Mouse (Mus musculus): ENCODE measurements at regions not wholly inside any gene's neighbourhood (a gene's known extent, or its start where the extent isn't known, plus 50 kb on each side); places are given as distances from the start of the nearest gene placed in this dataset.

- H3K27ac ChIP-seq, result no peak overlapping the region
- H3K4me3 ChIP-seq, result no peak overlapping the region
- H3K9me3 ChIP-seq, result no peaks in the 10 kb centered on the region
- H3K36me3 ChIP-seq, result no peaks in the 10 kb centered on the region
- no peak overlapping the region for H3K4me2 ChIP-seq
- no peak overlapping the region for H3K9ac ChIP-seq
- no peaks in the 10 kb centered on the region for H3K4me1 ChIP-seq
- no peak for ATAC-seq (ENCODE audit: insufficient number of reproducible peaks, low FRiP score, low TSS enrichment, low read depth)
- H3K27me3 ChIP-seq, result no peaks in the 10 kb centered on the region
- WGBS, result 68% methylated on average over 14 of the region's 14 CpGs
Measured at GRCm38 (mm10) chr2:51073040-51073594, 75.8 kb downstream of the Rnd3 start.

DNA sequence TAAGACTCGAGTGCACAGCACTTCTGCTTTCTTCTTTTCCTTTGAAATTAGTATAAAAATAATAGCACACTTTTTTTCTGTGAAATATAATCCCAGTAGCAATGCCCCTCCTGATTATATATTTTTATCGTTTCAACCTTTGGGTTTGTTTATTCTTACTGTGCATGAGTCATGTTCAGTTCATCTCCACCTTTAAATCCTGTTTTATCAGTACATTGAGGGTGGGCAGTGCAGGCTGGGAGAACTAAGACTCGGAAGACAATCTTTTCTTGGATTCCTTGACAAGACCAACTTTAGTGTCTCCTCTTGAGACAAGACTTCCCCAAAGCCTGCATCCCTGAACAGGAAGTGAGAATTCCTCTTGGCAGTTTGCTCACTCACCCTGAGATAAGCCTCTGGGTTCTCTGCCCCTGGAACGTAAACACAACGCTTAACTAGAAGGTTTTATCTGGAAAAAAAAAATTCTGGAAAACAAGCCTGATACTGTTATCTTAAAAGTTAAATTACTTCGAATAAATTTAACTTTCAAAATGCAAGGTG is 76.5 kb downstream of the Rnd3 start:
- Histone ChIP-seq H3K4me3 (no peak overlapping the region), H3K27ac (no peak overlapping the region), H3K9ac (no peak overlapping the region), H3K4me2 (no peak overlapping the region), H3K9me3 (no peaks in the 10 kb centered on the region), H3K27me3 (no peaks in the 10 kb centered on the region), H3K36me3 (no peaks in the 10 kb centered on the region), H3K4me1 (no peaks in the 10 kb centered on the region)
- 56% methylated on average over 6 of the region's 6 CpGs for WGBS
- ATAC-seq (ENCODE audit: insufficient number of reproducible peaks, low FRiP score, low TSS enrichment, low read depth), result no peak

DNA sequence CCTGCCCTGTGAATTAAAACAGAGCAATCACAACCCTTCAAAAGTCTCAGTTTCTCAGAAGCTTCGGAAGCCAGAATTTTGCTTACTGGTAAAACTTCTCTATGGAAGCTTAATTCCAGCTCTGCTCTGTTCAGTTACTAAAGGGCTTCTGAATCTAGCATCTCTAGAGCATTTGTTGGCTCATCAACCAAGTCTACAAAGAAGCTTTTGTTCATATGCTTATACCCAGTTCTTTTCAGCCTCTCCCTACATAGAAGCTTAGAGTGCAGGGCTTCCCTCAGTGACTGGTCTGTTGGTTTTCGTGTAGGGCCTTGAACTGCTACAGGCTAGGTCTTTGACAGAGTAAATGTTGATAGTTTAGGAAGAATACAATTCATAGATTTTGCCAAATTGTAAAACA is 78.0 kb downstream of the Rnd3 start:
- Histone ChIP-seq H3K27me3 (no peaks in the 10 kb centered on the region), H3K9me3 (no peaks in the 10 kb centered on the region), H3K4me1 (no peaks in the 10 kb centered on the region), H3K27ac (no peak overlapping the region), H3K4me3 (no peak overlapping the region), H3K36me3 (no peaks in the 10 kb centered on the region), H3K4me2 (no peak overlapping the region), H3K9ac (no peak overlapping the region)
- WGBS, result 78% methylated on average over 2 of the region's 2 CpGs
- ATAC-seq (ENCODE audit: insufficient number of reproducible peaks, low FRiP score, low TSS enrichment, low read depth), result no peak

- H3K27ac ChIP-seq, result no peak overlapping the region
- WGBS, result 82% methylated on average over 11 of the region's 11 CpGs
- H3K4me1 ChIP-seq, result no peaks in the 10 kb centered on the region
- ATAC-seq (ENCODE audit: insufficient number of reproducible peaks, low FRiP score, low TSS enrichment, low read depth), result no peak
- no peaks in the 10 kb centered on the region for H3K27me3 ChIP-seq
- H3K9ac ChIP-seq, result no peak overlapping the region
- H3K9me3 ChIP-seq, result no peaks in the 10 kb centered on the region
- no peak overlapping the region for H3K4me2 ChIP-seq
- H3K4me3 ChIP-seq, result no peak overlapping the region
- H3K36me3 ChIP-seq, result no peaks in the 10 kb centered on the region
Measured at GRCm38 (mm10) chr2:51066423-51066831, 82.5 kb downstream of the Rnd3 start.

DNA sequence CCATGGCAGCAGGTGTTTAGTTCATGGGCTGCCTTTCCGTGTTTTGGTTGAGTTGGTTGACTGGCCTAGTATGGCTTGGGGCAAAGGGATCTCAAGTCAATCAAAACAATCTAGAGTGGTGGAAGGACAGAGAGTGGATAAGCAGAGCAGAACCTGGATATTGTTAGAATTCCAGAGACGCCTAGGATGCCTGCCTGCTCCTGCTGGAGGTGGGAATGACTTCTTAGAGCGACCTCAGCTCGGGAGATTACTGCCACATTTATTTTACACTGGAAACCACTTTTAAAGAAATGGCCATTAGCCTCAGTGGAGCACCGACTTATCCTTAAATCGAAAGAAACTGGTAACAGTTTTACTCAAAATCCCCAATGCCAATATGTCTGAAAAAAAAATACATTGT is 83.1 kb downstream of the Rnd3 start:
- 49% methylated on average over 6 of the region's 6 CpGs for WGBS
- Histone ChIP-seq H3K9ac (no peak overlapping the region), H3K36me3 (no peaks in the 10 kb centered on the region)

DNA sequence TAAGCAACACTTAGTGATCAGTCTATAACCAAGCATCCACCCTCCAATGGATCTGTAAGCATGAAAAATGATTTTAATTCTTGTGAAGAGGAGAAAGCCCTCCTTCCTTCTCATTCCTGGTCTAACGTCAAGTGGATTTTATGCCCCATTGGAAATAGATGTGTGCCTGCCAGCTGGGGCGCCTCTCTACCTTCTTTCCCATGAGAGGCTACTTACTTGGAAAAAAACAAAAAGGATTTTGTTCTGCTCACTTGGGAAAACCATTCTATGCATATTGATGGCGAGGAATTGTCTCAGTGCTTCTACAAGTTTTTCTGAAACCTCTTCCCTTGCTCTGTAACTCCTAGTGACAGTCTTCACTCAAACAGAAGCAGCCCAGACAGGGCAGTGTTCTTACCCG is 84.1 kb downstream of the Rnd3 start:
- no peak overlapping the region for H3K4me2 ChIP-seq
- H3K27me3 ChIP-seq, result no peaks in the 10 kb centered on the region
- no peak overlapping the region for H3K27ac ChIP-seq
- WGBS, result 78% methylated on average over 4 of the region's 4 CpGs
- H3K36me3 ChIP-seq, result no peaks in the 10 kb centered on the region
- H3K4me1 ChIP-seq, result no peaks in the 10 kb centered on the region
- no peak for ATAC-seq (ENCODE audit: insufficient number of reproducible peaks, low FRiP score, low TSS enrichment, low read depth)
- no peaks in the 10 kb centered on the region for H3K9me3 ChIP-seq
- no peak overlapping the region for H3K9ac ChIP-seq
- H3K4me3 ChIP-seq, result no peak overlapping the region

More for the DNA sequence above, 83.1 kb downstream of the Rnd3 start:
- ATAC-seq (ENCODE audit: insufficient number of reproducible peaks, low FRiP score, low TSS enrichment, low read depth), result no peak
- Histone ChIP-seq H3K27me3 (no peaks in the 10 kb centered on the region), H3K4me2 (no peak overlapping the region), H3K4me3 (no peak overlapping the region), H3K27ac (no peak overlapping the region), H3K9me3 (no peaks in the 10 kb centered on the region), H3K4me1 (no peaks in the 10 kb centered on the region)

DNA sequence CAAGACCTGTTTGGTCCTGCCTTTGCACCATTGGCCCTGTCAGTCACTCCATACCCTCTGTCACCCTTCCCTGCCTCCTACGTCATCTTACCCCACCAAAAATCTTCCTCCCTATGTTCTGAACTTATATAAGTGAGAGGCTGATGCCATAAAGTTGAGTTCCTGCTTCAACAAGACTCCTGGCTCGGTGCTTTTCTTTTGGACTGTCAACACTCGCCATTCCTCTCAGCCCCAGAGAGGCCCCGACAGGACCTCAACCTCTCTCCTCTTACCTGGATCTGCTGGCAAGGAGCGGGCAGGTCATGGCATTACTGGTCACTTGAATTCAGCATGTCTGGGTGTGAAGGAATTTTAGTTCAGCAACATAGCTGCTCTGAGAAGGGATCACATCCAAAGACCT is 86.9 kb downstream of the Rnd3 start:
- H3K4me3 ChIP-seq, result no peak overlapping the region
- H3K9me3 ChIP-seq, result no peaks in the 10 kb centered on the region
- H3K9ac ChIP-seq, result no peak overlapping the region
- H3K27ac ChIP-seq, result no peak overlapping the region
- 88% methylated on average over 5 of the region's 5 CpGs for WGBS
- H3K27me3 ChIP-seq, result no peaks in the 10 kb centered on the region
- peaks cover under 1% of the 10 kb centered on the region; the same call in 1 of the 2 replicates for H3K4me1 ChIP-seq
- ATAC-seq (ENCODE audit: insufficient number of reproducible peaks, low FRiP score, low TSS enrichment, low read depth), result no peak
- no peak overlapping the region for H3K4me2 ChIP-seq
- H3K36me3 ChIP-seq, result no peaks in the 10 kb centered on the region

- H3K27me3 ChIP-seq, result no peaks in the 10 kb centered on the region
- WGBS, result 92% methylated on average over 4 of the region's 4 CpGs
- peaks cover 11% of the 10 kb centered on the region; the same call in 1 of the 2 replicates for H3K4me1 ChIP-seq
- ATAC-seq (ENCODE audit: insufficient number of reproducible peaks, low FRiP score, low TSS enrichment, low read depth), result no peak
- H3K9ac ChIP-seq, result no peak overlapping the region
- no peak overlapping the region for H3K4me3 ChIP-seq
- H3K4me2 ChIP-seq, result no peak overlapping the region
- H3K27ac ChIP-seq, result no peak overlapping the region
- H3K36me3 ChIP-seq, result no peaks in the 10 kb centered on the region
- H3K9me3 ChIP-seq, result no peaks in the 10 kb centered on the region
Measured at GRCm38 (mm10) chr2:51058158-51058557, 90.8 kb downstream of the Rnd3 start.

GRCm38 (mm10) chr2:51056141-51056731 is 92.7 kb downstream of the Rnd3 start:
- no peaks in the 10 kb centered on the region for H3K27me3 ChIP-seq
- H3K4me3 ChIP-seq, result no peak overlapping the region
- no peak overlapping the region for H3K27ac ChIP-seq
- no peak overlapping the region for H3K9ac ChIP-seq
- H3K4me1 ChIP-seq, result peaks cover 11% of the 10 kb centered on the region; the same call in 1 of the 2 replicates
- no peaks in the 10 kb centered on the region for H3K36me3 ChIP-seq
- no peak overlapping the region for H3K4me2 ChIP-seq
- ATAC-seq (ENCODE audit: insufficient number of reproducible peaks, low FRiP score, low TSS enrichment, low read depth), result no peak
- 22% methylated on average over 8 of the region's 8 CpGs for WGBS
- H3K9me3 ChIP-seq, result no peaks in the 10 kb centered on the region

DNA sequence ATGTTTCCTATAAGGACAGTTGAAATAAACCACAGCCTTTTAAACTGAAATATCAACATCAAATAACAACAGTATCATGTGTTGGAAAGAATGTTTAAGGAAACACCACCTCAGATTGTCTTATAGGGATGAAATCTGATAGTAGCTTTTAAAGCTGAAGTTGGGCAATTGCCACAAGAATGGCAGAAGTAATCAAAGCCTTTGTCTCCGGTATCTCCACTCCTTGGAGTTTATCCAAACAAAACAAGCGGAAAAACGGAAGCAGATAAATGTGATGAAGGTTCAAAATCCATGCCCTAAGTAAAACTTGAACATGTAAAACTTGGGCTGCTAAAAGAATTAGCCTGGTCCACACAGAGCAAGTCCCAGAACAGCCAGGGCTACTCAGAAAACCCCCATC is 93.6 kb downstream of the Rnd3 start:
- H3K4me3 ChIP-seq, result no peak overlapping the region
- no peak overlapping the region for H3K9ac ChIP-seq
- no peaks in the 10 kb centered on the region for H3K36me3 ChIP-seq
- H3K27me3 ChIP-seq, result no peaks in the 10 kb centered on the region
- no peak overlapping the region for H3K27ac ChIP-seq
- ATAC-seq (ENCODE audit: insufficient number of reproducible peaks, low FRiP score, low TSS enrichment, low read depth), result no peak
- H3K9me3 ChIP-seq, result no peaks in the 10 kb centered on the region
- 37% methylated on average over 3 of the region's 3 CpGs for WGBS
- H3K4me2 ChIP-seq, result no peak overlapping the region
- peaks cover 11% of the 10 kb centered on the region; the same call in 1 of the 2 replicates for H3K4me1 ChIP-seq

- no peaks in the 10 kb centered on the region for H3K36me3 ChIP-seq
- H3K4me1 ChIP-seq, result no peaks in the 10 kb centered on the region
- H3K4me3 ChIP-seq, result no peak overlapping the region
- no peaks in the 10 kb centered on the region for H3K27me3 ChIP-seq
- WGBS, result 57% methylated on average over 3 of the region's 3 CpGs
- H3K9me3 ChIP-seq, result no peaks in the 10 kb centered on the region
- ATAC-seq (ENCODE audit: insufficient number of reproducible peaks, low FRiP score, low TSS enrichment, low read depth), result no peak
- H3K4me2 ChIP-seq, result no peak overlapping the region
- no peak overlapping the region for H3K27ac ChIP-seq
- H3K9ac ChIP-seq, result no peak overlapping the region
Measured at GRCm38 (mm10) chr2:51049834-51050170, 99.1 kb downstream of the Rnd3 start.

DNA sequence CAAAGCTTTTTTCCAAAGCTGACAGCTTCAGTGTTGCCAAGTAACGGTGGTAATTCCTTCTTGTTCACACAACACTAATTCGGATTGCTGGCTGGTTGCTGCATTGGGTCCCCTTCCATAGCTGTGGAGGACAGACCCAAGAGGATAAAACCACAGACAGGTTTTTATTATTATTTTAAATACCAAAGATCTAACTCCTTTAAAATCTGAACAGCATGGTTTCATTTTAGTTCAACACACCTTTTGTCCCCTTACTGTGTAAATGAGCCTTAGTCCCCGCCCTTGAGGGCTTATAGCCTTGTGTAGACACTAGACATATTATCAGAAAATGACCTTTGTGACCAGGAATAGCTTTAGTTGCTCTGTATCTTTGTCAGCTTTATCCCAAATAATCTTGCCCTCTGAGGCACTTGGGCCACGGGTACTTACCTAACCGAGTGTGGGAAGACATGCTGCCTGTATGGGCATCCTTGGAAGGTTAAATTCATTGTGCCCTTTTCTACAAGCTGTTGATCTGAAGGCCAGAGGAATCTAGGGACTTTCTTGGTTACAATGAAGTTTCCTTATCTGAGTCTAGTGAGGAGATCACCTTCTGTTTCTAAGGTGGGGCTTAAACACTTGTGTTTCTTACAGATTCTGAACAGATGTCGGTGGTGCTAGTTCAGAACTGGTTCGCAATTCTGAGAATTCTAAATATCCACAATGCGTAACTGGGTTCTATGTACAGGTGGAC is 99.6 kb downstream of the Rnd3 start:
- Histone ChIP-seq H3K4me3 (no peak overlapping the region), H3K4me1 (no peaks in the 10 kb centered on the region), H3K27me3 (no peaks in the 10 kb centered on the region), H3K36me3 (no peaks in the 10 kb centered on the region), H3K4me2 (no peak overlapping the region), H3K27ac (no peak overlapping the region), H3K9ac (no peak overlapping the region), H3K9me3 (no peaks in the 10 kb centered on the region)
- WGBS, result 70% methylated on average over 8 of the region's 8 CpGs
- ATAC-seq (ENCODE audit: insufficient number of reproducible peaks, low FRiP score, low TSS enrichment, low read depth), result no peak

Measured in limb, embryonic 15.5 days (tissue).